In the genomic region with DNA sequence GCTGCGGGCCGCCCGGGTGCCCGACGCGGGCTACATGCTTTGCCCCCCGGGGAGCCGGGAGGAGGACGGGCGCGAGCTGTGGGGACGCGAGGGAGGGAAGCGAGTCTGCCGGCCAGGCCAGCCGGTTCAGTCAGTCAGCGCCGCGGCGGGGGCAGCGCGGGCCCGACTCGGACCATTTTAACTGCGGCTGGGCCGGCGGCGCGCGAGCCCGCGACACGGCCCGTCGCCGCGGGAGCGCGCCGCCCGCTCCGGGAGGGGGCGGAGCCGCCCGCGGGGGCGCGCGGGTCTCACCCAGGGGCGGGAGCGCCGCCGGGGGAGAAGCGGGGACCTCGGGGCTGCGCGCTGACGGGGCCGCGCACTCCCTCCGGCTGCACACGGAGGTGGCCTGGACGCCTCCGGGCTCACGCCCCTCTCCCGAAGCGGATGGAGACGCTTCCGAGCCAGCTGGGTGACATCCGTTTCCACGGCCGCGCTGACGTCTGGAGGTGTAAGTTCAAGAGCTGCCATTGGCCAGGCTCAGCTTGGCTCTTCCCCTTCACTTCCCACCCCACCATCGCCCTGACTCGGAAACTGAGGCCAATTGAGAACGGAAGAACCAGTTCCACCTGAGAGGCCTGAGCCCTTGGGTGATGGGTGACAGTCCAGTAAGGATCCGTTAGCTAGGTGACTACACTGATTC, we compare ENCODE assay signal across 8 mouse cellular contexts. TPM values are rescaled to one million over a fixed set of nuclear protein-coding genes. Genes with fewer than 3 reads are reported as not detected.
A peak's percentile ranks its signal among the peaks of the same experiment; 100 is the strongest.
DNase-seq lines count a peak whose midpoint lies in the region; ATAC-seq lines count a peak whose summit lies in the region.

No protein-coding gene starts in this region.

- peak; percentile 91 for DNase-seq in NIH3T3 (ENCODE audit: low read depth)
- peak; percentile 88 to 89 for DNase-seq in cerebellum, postnatal 10 days
- peak; percentile 73 to 80 for DNase-seq in frontal cortex, postnatal 14 days (ENCODE audit: low spot score in 2 of 2)
- DNase-seq in layer of hippocampus, postnatal 14 days (ENCODE audit: low spot score in 2 of 2) = peak; percentile 81 to 85
- peak; percentile 91 for DNase-seq in lung, postnatal 10 days
- peak; percentile 67 for DNase-seq in ovary, postnatal 14 days (ENCODE audit: low spot score)
- peak; percentile 78 to 82 for DNase-seq in thymus, postnatal 10 days (ENCODE audit: low spot score in 2 of 2)

- peak overlapping the region; percentile 95 for H3K4me3 ChIP-seq in hindbrain, embryonic 12.5 days

- peak overlapping the region; percentile 77 for H3K4me2 ChIP-seq in hindbrain, embryonic 12.5 days (replicated peaks)

- H3K36me3 ChIP-seq in hindbrain, embryonic 12.5 days = no peaks in the 10 kb centered on the region

- peak overlapping the region; percentile 99 for H3K9ac ChIP-seq in hindbrain, embryonic 12.5 days

- peak; percentile 82 for ATAC-seq in hindbrain, embryonic 12.5 days (ENCODE audit: low FRiP score)

- no peaks in the 10 kb centered on the region for H3K9me3 ChIP-seq in hindbrain, embryonic 12.5 days (replicated peaks)

- WGBS in hindbrain, embryonic 12.5 days = 1% methylated on average over 59 of the region's 78 CpGs

- peak overlapping the region; percentile 98 for H3K27ac ChIP-seq in hindbrain, embryonic 12.5 days

- no peaks in the 10 kb centered on the region for H3K27me3 ChIP-seq in hindbrain, embryonic 12.5 days

- peaks cover 32% of the 10 kb centered on the region for H3K4me1 ChIP-seq in hindbrain, embryonic 12.5 days

RNA-seq across cellular contexts. Expression of a gene that starts 0.5 kb away (rescaled TPM):
- 10.3 and 10.4 TPM in 2 replicates for polyA plus RNA-seq in hindbrain, embryonic 12.5 days (2016; fragmentation: Nextera tagmentation; extraction: Ambion mirVana)
- 10 to 100 TPM; 50.6 to 56.8 TPM for total RNA-seq in layer of hippocampus, postnatal 14 days (2021)

Comparison
In these comparisons a context has a peak if more than half of its experiments do, and no peak if none do; other contexts are left out.
1. Peak in every context shown above with its lines: DNase-seq, ATAC-seq, H3K4me3 ChIP-seq and H3K27ac ChIP-seq.